21 mouse cellular contexts compared by ENCODE assay signal in the genomic region with DNA sequence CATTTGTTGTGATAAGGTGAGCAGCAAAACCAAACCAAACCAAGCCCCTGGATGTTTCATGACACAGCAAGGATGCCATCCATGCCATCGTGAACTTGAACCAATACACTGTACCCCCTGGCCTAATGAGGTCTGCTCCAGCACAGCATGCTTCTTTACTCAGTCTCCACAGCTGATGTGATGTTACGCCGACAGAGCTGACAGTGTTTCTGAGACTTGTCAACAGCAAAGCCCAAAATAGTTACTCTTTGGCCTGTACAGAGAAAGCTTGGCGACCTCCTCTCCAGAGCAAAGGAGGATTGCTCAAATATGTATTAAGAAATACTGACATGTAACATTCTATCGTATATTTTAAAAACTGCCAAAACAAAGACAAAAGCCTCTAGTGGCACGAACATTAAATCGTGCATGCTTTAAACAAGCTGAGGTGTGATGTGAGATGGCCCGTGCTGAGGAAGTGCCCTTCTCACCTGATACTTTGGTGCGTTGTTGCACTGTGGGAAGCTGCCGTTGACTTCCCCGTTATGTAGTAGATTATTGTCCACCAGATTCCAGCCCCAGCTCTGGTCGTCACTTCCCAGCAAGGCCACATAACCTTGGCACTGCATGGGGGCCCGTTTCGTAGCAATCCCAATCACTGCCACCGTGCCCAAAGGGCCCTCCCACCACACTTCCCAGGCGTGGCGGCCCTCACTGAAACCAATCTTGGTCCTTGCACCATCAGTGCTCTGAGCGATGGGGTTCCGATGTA. TPM values are rescaled to one million over a fixed set of nuclear protein-coding genes. Genes with fewer than 3 reads are reported as not detected.
A peak's percentile ranks its signal among the peaks of the same experiment; 100 is the strongest.
DNase-seq lines count a peak whose midpoint lies in the region; ATAC-seq and TF ChIP-seq lines count a peak whose summit lies in the region.
"Had no signal": no experiment of that assay in that cellular context is flagged by ENCODE, and none has a peak within 500 bp of the region (broad histone marks: within the 10 kb centered on the region; RNA-seq: fewer than 3 reads in every experiment).

No protein-coding gene starts in this region.

- H3K9me3 ChIP-seq in heart, postnatal 0 days (replicated peaks; ENCODE audit: control insufficient read depth, low read length): no peaks in the 10 kb centered on the region
- H3K9me3 ChIP-seq: forebrain, embryonic 15.5 days; G1E; midbrain, embryonic 13.5 days had no signal

- no peak for TF ChIP-seq EP300 in heart, postnatal 0 days (IDR thresholded peaks at IDR 0.05; ENCODE audit: low read depth)

- peak; percentile 82 for ATAC-seq in heart, postnatal 0 days (ENCODE audit: insufficient read depth, low read depth)
- ATAC-seq in erythroblast, adult 5-6 weeks (replicated peaks; ENCODE audit: low FRiP score, poor library complexity, severe bottlenecking): no peak
- ATAC-seq: forebrain, embryonic 15.5 days; hindbrain, postnatal 0 days; midbrain, embryonic 13.5 days had no signal

- no peak overlapping the region for H3K4me3 ChIP-seq in heart, postnatal 0 days (ENCODE audit: low read depth, low read length)
- H3K4me3 ChIP-seq: forebrain, embryonic 15.5 days; midbrain, embryonic 13.5 days had no signal

- peaks cover 10% of the 10 kb centered on the region for H3K4me1 ChIP-seq in heart, postnatal 0 days (ENCODE audit: control insufficient read depth, insufficient read depth)
- H3K4me1 ChIP-seq: midbrain, embryonic 13.5 days had no signal

- H3K27ac ChIP-seq in heart, postnatal 0 days (ENCODE audit: low read depth): peak overlapping the region; percentile 93
- H3K27ac ChIP-seq: forebrain, embryonic 15.5 days; hindbrain, postnatal 0 days; midbrain, embryonic 13.5 days had no signal

- no peak overlapping the region; the same call in 1 of the 2 replicates for H3K9ac ChIP-seq in heart, postnatal 0 days (replicated peaks; ENCODE audit: low read depth, low read length)
- H3K9ac ChIP-seq: forebrain, embryonic 15.5 days; lung, embryonic 14.5 days; midbrain, embryonic 13.5 days had no signal

- WGBS in heart, postnatal 0 days: 46% methylated on average over 19 of the region's 19 CpGs

- no peak for TF ChIP-seq CTCF in heart, postnatal 0 days (IDR thresholded peaks at IDR 0.05; ENCODE audit: low read depth)

- peak; percentile 24 to 56 for DNase-seq in adrenal gland, postnatal 36 days
- peak; percentile 31 for DNase-seq in heart, adult 8-10 months (ENCODE audit: low spot score)
- DNase-seq in heart, postnatal 0 days (ENCODE audit: low spot score): peak; percentile 59
- DNase-seq in lung, postnatal 14 days: peak; percentile 28
- no peak for DNase-seq in retina, postnatal 1 day
- DNase-seq in c-Kit-positive CD71-positive TER-119-positive erythroid progenitor cells, embryonic 14.5 days (ENCODE audit: low spot score): no peak
- DNase-seq: cerebellum, adult 9-10 months; embryo, embryonic 11 days; kidney, adult 18-20 months; kidney, postnatal 14 days; lung, embryonic 14.5 days; right cerebral cortex, postnatal 14 days had no signal

- peaks cover 9% of the 10 kb centered on the region for H3K36me3 ChIP-seq in heart, postnatal 0 days (replicated peaks; ENCODE audit: control insufficient read depth, insufficient read depth, low read length)

- H3K4me2 ChIP-seq in heart, postnatal 0 days (ENCODE audit: low read depth, low read length): peak overlapping the region; percentile 15
- H3K4me2 ChIP-seq: forebrain, embryonic 15.5 days; lung, embryonic 14.5 days; midbrain, embryonic 13.5 days had no signal

- H3K27me3 ChIP-seq in heart, postnatal 0 days (ENCODE audit: control insufficient read depth, insufficient read depth, low read length): no peaks in the 10 kb centered on the region
- H3K27me3 ChIP-seq: forebrain, embryonic 15.5 days; midbrain, embryonic 13.5 days had no signal

RNA-seq across cellular contexts. Expression of gene Fbxo45, which starts 8.9 kb away (rescaled TPM):
- total RNA-seq in adrenal gland, postnatal 36 days (2021): 10 to 100 TPM; 20.7 to 21.4 TPM
- 10 to 100 TPM; 11.4 to 14.0 (median 13.2) TPM for total RNA-seq in heart, adult 8-10 months (2022)
- total RNA-seq in heart, postnatal 0 days (2014; rRNA removed; ENCODE audit: low replicate concordance): 9.8 and 13.7 TPM in 2 replicates
- 5.1 and 5.8 TPM in 2 replicates for polyA plus RNA-seq in heart, postnatal 0 days (2015; fragmentation: Nextera tagmentation; extraction: Ambion mirVana)
- 1.9 and 2.7 TPM in 2 replicates for total RNA-seq in erythroblast, adult 5-6 weeks (2015; ENCODE audit: low replicate concordance)
- total RNA-seq in erythroblast, adult 5-6 weeks (2017; ENCODE audit: low replicate concordance): 8.0 and 10.0 TPM in 2 replicates

RNA-seq across cellular contexts. Expression of gene Wdr53, which starts 8.9 kb away (rescaled TPM):
- 10 to 100 TPM; 13.7 to 14.8 TPM for total RNA-seq in adrenal gland, postnatal 36 days (2021)
- total RNA-seq in heart, adult 8-10 months (2022): 1 to 10 TPM; 3.8 to 8.3 (median 7.3) TPM
- total RNA-seq in heart, postnatal 0 days (2014; rRNA removed; ENCODE audit: low replicate concordance): 3.6 and 5.8 TPM in 2 replicates
- polyA plus RNA-seq in heart, postnatal 0 days (2015; fragmentation: Nextera tagmentation; extraction: Ambion mirVana): 10.3 and 11.7 TPM in 2 replicates
- total RNA-seq in erythroblast, adult 5-6 weeks (2015; ENCODE audit: low replicate concordance): 0.58 and 2.3 TPM in 2 replicates
- 5.3 and 5.6 TPM in 2 replicates for total RNA-seq in erythroblast, adult 5-6 weeks (2017; ENCODE audit: low replicate concordance)

RNA-seq across cellular contexts. Expression of gene Smco1, which starts 33.2 kb away (rescaled TPM):
- total RNA-seq in adrenal gland, postnatal 36 days (2021): under 1 TPM in 1 of 2 experiments, not detected in 1; 0.30 TPM
- total RNA-seq in heart, adult 8-10 months (2022): 10 to 100 TPM; 21.6 to 33.8 (median 27.9) TPM
- 0.15 and 0.31 TPM in 2 replicates for total RNA-seq in heart, postnatal 0 days (2014; rRNA removed; ENCODE audit: low replicate concordance)
- 2.8 and 3.1 TPM in 2 replicates for polyA plus RNA-seq in heart, postnatal 0 days (2015; fragmentation: Nextera tagmentation; extraction: Ambion mirVana)
- total RNA-seq in erythroblast, adult 5-6 weeks (2015; ENCODE audit: low replicate concordance): not detected in 2 replicates
- not detected in 2 replicates for total RNA-seq in erythroblast, adult 5-6 weeks (2017; ENCODE audit: low replicate concordance)
- total RNA-seq: G1E; hindbrain, postnatal 0 days; left cerebral cortex, postnatal 10 days had no signal
- polyA plus RNA-seq: forebrain, embryonic 15.5 days; G1E; limb, embryonic 14.5 days; lung, embryonic 14.5 days had no signal

RNA-seq across cellular contexts. Expression of gene Rnf168, which starts 39.2 kb away (rescaled TPM):
- total RNA-seq in adrenal gland, postnatal 36 days (2021): 10 to 100 TPM; 24.6 to 27.7 TPM
- 10 to 100 TPM; 11.3 to 15.3 (median 12.1) TPM for total RNA-seq in heart, adult 8-10 months (2022)
- total RNA-seq in heart, postnatal 0 days (2014; rRNA removed; ENCODE audit: low replicate concordance): 19.1 and 30.1 TPM in 2 replicates
- polyA plus RNA-seq in heart, postnatal 0 days (2015; fragmentation: Nextera tagmentation; extraction: Ambion mirVana): 14.1 and 14.8 TPM in 2 replicates
- total RNA-seq in erythroblast, adult 5-6 weeks (2015; ENCODE audit: low replicate concordance): 5.0 and 10.0 TPM in 2 replicates
- 27.6 and 29.0 TPM in 2 replicates for total RNA-seq in erythroblast, adult 5-6 weeks (2017; ENCODE audit: low replicate concordance)

RNA-seq across cellular contexts. Expression of gene Bex6, which starts 58.5 kb away (rescaled TPM):
- not detected for total RNA-seq in adrenal gland, postnatal 36 days (2021)
- not detected for total RNA-seq in heart, adult 8-10 months (2022)
- total RNA-seq in heart, postnatal 0 days (2014; rRNA removed; ENCODE audit: low replicate concordance): not detected in 2 replicates
- polyA plus RNA-seq in heart, postnatal 0 days (2015; fragmentation: Nextera tagmentation; extraction: Ambion mirVana): not detected in 2 replicates
- 1.9 and 6.9 TPM in 2 replicates for total RNA-seq in erythroblast, adult 5-6 weeks (2015; ENCODE audit: low replicate concordance)
- total RNA-seq in erythroblast, adult 5-6 weeks (2017; ENCODE audit: low replicate concordance): 3.2 and 7.8 TPM in 2 replicates
- total RNA-seq: G1E; heart, postnatal 14 days; hindbrain, postnatal 0 days; left cerebral cortex, postnatal 10 days had no signal
- polyA plus RNA-seq: brain, embryonic 14.5 days; forebrain, embryonic 15.5 days; G1E; hindbrain, postnatal 0 days; lung, embryonic 14.5 days; midbrain, embryonic 13.5 days had no signal

Comparison
In these comparisons a context has a peak if more than half of its experiments do, and no peak if none do; other contexts are left out.
1. RNA of gene Smco1, which starts 33.2 kb away (total RNA-seq): 21.6 to 33.8 TPM in heart, adult 8-10 months; 0.15 to 0.31 TPM in heart, postnatal 0 days, 0.30 TPM in adrenal gland, postnatal 36 days and not detected in erythroblast, adult 5-6 weeks; every median in the first group is over 10 times any median in the second.
2. DNase-seq: peak in adrenal gland, postnatal 36 days (2 of 2), heart, adult 8-10 months (single experiment), heart, postnatal 0 days (single experiment) and lung, postnatal 14 days (single experiment); none in retina, postnatal 1 day (single experiment) and c-Kit-positive CD71-positive TER-119-positive erythroid progenitor cells, embryonic 14.5 days (single experiment).